Mouse (Mus musculus): ENCODE measurements around the gene Tmem229b. TPM values are rescaled to one million over a fixed set of nuclear protein-coding genes. Genes with fewer than 3 reads are reported as not detected.

Gene Tmem229b
- polyA plus RNA-seq, 1 experiment from 2014 or later: 11.6 TPM

DNA sequence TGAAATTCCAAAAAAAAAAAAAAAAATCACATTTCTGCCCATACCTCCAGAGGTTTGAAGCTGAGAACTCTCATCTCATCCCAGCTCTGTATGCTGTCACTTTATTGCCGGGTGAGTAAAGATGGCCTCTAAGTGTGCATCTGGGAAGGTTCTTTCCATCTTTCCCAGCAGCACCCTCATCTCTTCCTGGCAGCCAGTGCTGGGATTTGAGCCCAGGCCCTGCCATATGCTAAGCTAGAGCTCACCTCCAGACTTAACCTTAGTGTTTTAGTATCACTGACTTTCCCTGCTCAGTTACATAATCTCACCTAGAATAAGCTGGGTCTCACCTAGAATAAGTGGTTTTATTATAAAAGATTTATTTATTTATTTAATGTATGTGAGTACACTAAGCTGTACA is 14.5 kb upstream of the Tmem229b start:
- WGBS: 81% methylated on average over 1 of the region's 1 CpGs

GRCm38 (mm10) chr12:79017994-79018399 is 10.6 kb upstream of the Tmem229b start:
- DNase-seq (ENCODE audit: low spot score) (no peak), ATAC-seq (ENCODE audit: insufficient read depth, low FRiP score, low TSS enrichment) (no peak)
- 69% methylated on average over 4 of the region's 4 CpGs for WGBS
- H3K9ac ChIP-seq (ENCODE audit: low read length): no peak overlapping the region
- H3K4me1 ChIP-seq (ENCODE audit: control insufficient read depth, insufficient read depth, low read length): peaks cover 3% of the 10 kb centered on the region; the same call in 1 of the 2 replicates
- no peak overlapping the region for H3K4me2 ChIP-seq (ENCODE audit: low read depth)
- no peak overlapping the region for H3K4me3 ChIP-seq (ENCODE audit: low read depth, low read length)
- no peaks in the 10 kb centered on the region for H3K9me3 ChIP-seq (ENCODE audit: control insufficient read depth, low read length)
- no peaks in the 10 kb centered on the region for H3K36me3 ChIP-seq (ENCODE audit: control insufficient read depth, insufficient read depth, low read length)
- no peak overlapping the region for H3K27ac ChIP-seq (ENCODE audit: low read depth, low read length)
- H3K27me3 ChIP-seq (ENCODE audit: control insufficient read depth, insufficient read depth, low read length): no peaks in the 10 kb centered on the region

More for the DNA sequence above, 14.5 kb upstream of the Tmem229b start:
- ATAC-seq (ENCODE audit: insufficient read depth, low FRiP score, low TSS enrichment) (no peak), DNase-seq (ENCODE audit: low spot score) (no peak)
- H3K9me3 ChIP-seq (ENCODE audit: control insufficient read depth, low read length): no peaks in the 10 kb centered on the region
- no peaks in the 10 kb centered on the region for H3K27me3 ChIP-seq (ENCODE audit: control insufficient read depth, insufficient read depth, low read length)
- H3K4me3 ChIP-seq (ENCODE audit: low read depth, low read length): no peak overlapping the region
- H3K9ac ChIP-seq (ENCODE audit: low read length): no peak overlapping the region
- H3K36me3 ChIP-seq (ENCODE audit: control insufficient read depth, insufficient read depth, low read length): no peaks in the 10 kb centered on the region
- no peak overlapping the region for H3K27ac ChIP-seq (ENCODE audit: low read depth, low read length)
- no peaks in the 10 kb centered on the region for H3K4me1 ChIP-seq (ENCODE audit: control insufficient read depth, insufficient read depth, low read length)
- no peak overlapping the region for H3K4me2 ChIP-seq (ENCODE audit: low read depth)

GRCm38 (mm10) chr12:79016109-79016508 is 8.7 kb upstream of the Tmem229b start:
- H3K4me2 ChIP-seq (ENCODE audit: low read depth): no peak overlapping the region
- peaks cover 3% of the 10 kb centered on the region; the same call in 1 of the 2 replicates for H3K4me1 ChIP-seq (ENCODE audit: control insufficient read depth, insufficient read depth, low read length)
- no peaks in the 10 kb centered on the region for H3K36me3 ChIP-seq (ENCODE audit: control insufficient read depth, insufficient read depth, low read length)
- H3K27ac ChIP-seq (ENCODE audit: low read depth, low read length): no peak overlapping the region
- WGBS: 37% methylated on average over 5 of the region's 5 CpGs
- no peak; the same call in 1 of the 2 replicates for ATAC-seq (ENCODE audit: insufficient read depth, low FRiP score, low TSS enrichment)
- H3K27me3 ChIP-seq (ENCODE audit: control insufficient read depth, insufficient read depth, low read length): no peaks in the 10 kb centered on the region
- H3K9ac ChIP-seq (ENCODE audit: low read length): no peak overlapping the region
- no peak overlapping the region for H3K4me3 ChIP-seq (ENCODE audit: low read depth, low read length)
- DNase-seq (ENCODE audit: low spot score): peak; percentile 23
- H3K9me3 ChIP-seq (ENCODE audit: control insufficient read depth, low read length): no peaks in the 10 kb centered on the region

DNA sequence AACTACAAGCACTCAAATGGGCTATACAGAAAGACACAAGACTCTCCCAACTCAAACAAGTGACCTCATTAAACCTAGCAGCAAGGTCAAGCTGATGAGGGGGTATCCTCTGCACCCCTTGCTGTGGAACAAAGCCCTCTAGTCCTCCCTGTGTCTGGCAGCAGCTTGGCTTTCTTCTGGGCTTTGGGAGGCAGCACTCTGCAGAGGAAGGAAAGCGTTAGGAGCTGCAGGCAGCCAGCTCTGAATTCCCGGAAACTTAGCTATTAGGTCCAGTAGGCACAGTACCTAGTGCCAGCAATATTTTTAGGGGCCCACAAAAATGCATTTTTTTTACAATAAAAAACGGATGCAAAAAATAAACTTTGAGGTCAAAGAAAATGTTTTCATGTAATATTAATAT is 3.1 kb upstream of the Tmem229b start:
- Histone ChIP-seq H3K27me3 (ENCODE audit: control insufficient read depth, insufficient read depth, low read length) (no peaks in the 10 kb centered on the region), H3K27ac (ENCODE audit: low read depth, low read length) (no peak overlapping the region), H3K36me3 (ENCODE audit: control insufficient read depth, insufficient read depth, low read length) (no peaks in the 10 kb centered on the region), H3K9ac (ENCODE audit: low read length) (no peak overlapping the region), H3K4me1 (ENCODE audit: control insufficient read depth, insufficient read depth, low read length) (no peaks in the 10 kb centered on the region), H3K9me3 (ENCODE audit: control insufficient read depth, low read length) (no peaks in the 10 kb centered on the region), H3K4me2 (ENCODE audit: low read depth) (no peak overlapping the region), H3K4me3 (ENCODE audit: low read depth, low read length) (no peak overlapping the region)
- DNase-seq (ENCODE audit: low spot score) (no peak), ATAC-seq (ENCODE audit: insufficient read depth, low FRiP score, low TSS enrichment) (no peak)
- WGBS: 63% methylated on average over 3 of the region's 3 CpGs

- peak; percentile 79 for ATAC-seq (ENCODE audit: insufficient read depth, low FRiP score, low TSS enrichment)
- under 1% methylated on average over 32 of the region's 53 CpGs for WGBS
- peak overlapping the region; percentile 67; the same call in 1 of the 2 replicates for H3K27ac ChIP-seq (ENCODE audit: low read depth, low read length)
Measured at GRCm38 (mm10) chr12:79006478-79007125, 825 bp downstream of the Tmem229b start.

GRCm38 (mm10) chr12:79006076-79006475 is 1.4 kb downstream of the Tmem229b start:
- no peak for ATAC-seq (ENCODE audit: insufficient read depth, low FRiP score, low TSS enrichment)

More at GRCm38 (mm10) chr12:79006478-79007125, 825 bp downstream of the Tmem229b start:
- Histone ChIP-seq H3K4me1 (ENCODE audit: control insufficient read depth, insufficient read depth, low read length) (no peaks in the 10 kb centered on the region), H3K27me3 (ENCODE audit: control insufficient read depth, insufficient read depth, low read length) (0 out of 2 replicates have a peak, but pooled peaks cover 2% of the 10 kb centered on the region), H3K4me3 (ENCODE audit: low read depth, low read length) (peak overlapping the region; percentile 90), H3K4me2 (ENCODE audit: low read depth) (peak overlapping the region; percentile 74), H3K36me3 (ENCODE audit: control insufficient read depth, insufficient read depth, low read length) (no peaks in the 10 kb centered on the region), H3K9ac (ENCODE audit: low read length) (peak overlapping the region; percentile 75), H3K9me3 (ENCODE audit: control insufficient read depth, low read length) (no peaks in the 10 kb centered on the region)
- peak; percentile 67 for DNase-seq (ENCODE audit: low spot score)

GRCm38 (mm10) chr12:79005456-79005855 is 2.0 kb downstream of the Tmem229b start:
- H3K27ac ChIP-seq (ENCODE audit: low read depth, low read length): no peak overlapping the region
- WGBS: 83% methylated on average over 5 of the region's 5 CpGs
- no peaks in the 10 kb centered on the region for H3K4me1 ChIP-seq (ENCODE audit: control insufficient read depth, insufficient read depth, low read length)
- H3K9me3 ChIP-seq (ENCODE audit: control insufficient read depth, low read length): no peaks in the 10 kb centered on the region
- ATAC-seq (ENCODE audit: insufficient read depth, low FRiP score, low TSS enrichment): no peak
- no peaks in the 10 kb centered on the region for H3K36me3 ChIP-seq (ENCODE audit: control insufficient read depth, insufficient read depth, low read length)
- no peak for DNase-seq (ENCODE audit: low spot score)
- H3K4me2 ChIP-seq (ENCODE audit: low read depth): no peak overlapping the region
- no peak overlapping the region for H3K4me3 ChIP-seq (ENCODE audit: low read depth, low read length)
- H3K27me3 ChIP-seq (ENCODE audit: control insufficient read depth, insufficient read depth, low read length): 0 out of 2 replicates have a peak, but pooled peaks cover 2% of the 10 kb centered on the region
- H3K9ac ChIP-seq (ENCODE audit: low read length): no peak overlapping the region

More at GRCm38 (mm10) chr12:79006076-79006475, 1.4 kb downstream of the Tmem229b start:
- Histone ChIP-seq H3K4me2 (ENCODE audit: low read depth) (peak overlapping the region; percentile 74), H3K4me1 (ENCODE audit: control insufficient read depth, insufficient read depth, low read length) (no peaks in the 10 kb centered on the region), H3K36me3 (ENCODE audit: control insufficient read depth, insufficient read depth, low read length) (no peaks in the 10 kb centered on the region), H3K27ac (ENCODE audit: low read depth, low read length) (no peak overlapping the region), H3K27me3 (ENCODE audit: control insufficient read depth, insufficient read depth, low read length) (0 out of 2 replicates have a peak, but pooled peaks cover 2% of the 10 kb centered on the region), H3K4me3 (ENCODE audit: low read depth, low read length) (peak overlapping the region; percentile 90), H3K9me3 (ENCODE audit: control insufficient read depth, low read length) (no peaks in the 10 kb centered on the region), H3K9ac (ENCODE audit: low read length) (peak overlapping the region; percentile 75)
- no peak for DNase-seq (ENCODE audit: low spot score)
- 39% methylated on average over 9 of the region's 9 CpGs for WGBS

GRCm38 (mm10) chr12:79002978-79003377 is 4.4 kb downstream of the Tmem229b start:
- Histone ChIP-seq H3K9ac (ENCODE audit: low read length) (no peak overlapping the region), H3K9me3 (ENCODE audit: control insufficient read depth, low read length) (no peaks in the 10 kb centered on the region)
- 86% methylated on average over 3 of the region's 3 CpGs for WGBS

DNA sequence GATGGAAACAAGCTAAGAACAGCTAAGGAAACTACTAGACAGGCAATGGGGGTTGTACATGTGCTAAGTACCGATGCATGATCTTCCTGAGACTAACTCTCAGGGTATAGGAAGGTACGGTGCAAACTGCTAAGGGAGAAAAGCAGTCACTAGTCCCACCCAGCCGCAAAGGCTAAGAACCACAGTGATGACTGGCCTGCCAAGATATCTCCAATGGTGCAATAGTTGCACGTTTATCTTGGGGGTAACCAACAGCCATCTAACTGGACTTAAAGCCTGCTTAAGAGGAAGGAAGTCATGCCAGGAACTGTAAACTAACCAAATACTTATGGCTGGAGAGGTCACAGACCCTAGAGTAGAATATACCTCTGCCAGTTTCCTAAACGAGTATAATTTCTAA is 5.0 kb downstream of the Tmem229b start:
- DNase-seq (ENCODE audit: low spot score) (no peak), ATAC-seq (ENCODE audit: insufficient read depth, low FRiP score, low TSS enrichment) (no peak)
- Histone ChIP-seq H3K4me1 (ENCODE audit: control insufficient read depth, insufficient read depth, low read length) (no peaks in the 10 kb centered on the region), H3K9me3 (ENCODE audit: control insufficient read depth, low read length) (no peaks in the 10 kb centered on the region), H3K4me3 (ENCODE audit: low read depth, low read length) (no peak overlapping the region), H3K27ac (ENCODE audit: low read depth, low read length) (no peak overlapping the region), H3K4me2 (ENCODE audit: low read depth) (no peak overlapping the region), H3K9ac (ENCODE audit: low read length) (no peak overlapping the region), H3K36me3 (ENCODE audit: control insufficient read depth, insufficient read depth, low read length) (no peaks in the 10 kb centered on the region), H3K27me3 (ENCODE audit: control insufficient read depth, insufficient read depth, low read length) (0 out of 2 replicates have a peak, but pooled peaks cover 2% of the 10 kb centered on the region)
- 90% methylated on average over 5 of the region's 5 CpGs for WGBS

More at GRCm38 (mm10) chr12:79002978-79003377, 4.4 kb downstream of the Tmem229b start:
- Histone ChIP-seq H3K36me3 (ENCODE audit: control insufficient read depth, insufficient read depth, low read length) (no peaks in the 10 kb centered on the region), H3K4me3 (ENCODE audit: low read depth, low read length) (no peak overlapping the region), H3K27me3 (ENCODE audit: control insufficient read depth, insufficient read depth, low read length) (0 out of 2 replicates have a peak, but pooled peaks cover 2% of the 10 kb centered on the region), H3K4me1 (ENCODE audit: control insufficient read depth, insufficient read depth, low read length) (no peaks in the 10 kb centered on the region), H3K4me2 (ENCODE audit: low read depth) (no peak overlapping the region), H3K27ac (ENCODE audit: low read depth, low read length) (no peak overlapping the region)
- ATAC-seq (ENCODE audit: insufficient read depth, low FRiP score, low TSS enrichment) (no peak), DNase-seq (ENCODE audit: low spot score) (no peak)
